Mouse (Mus musculus): ENCODE data around the gene Qars. TPM values are rescaled to one million over a fixed set of nuclear protein-coding genes. Genes with fewer than 3 reads are reported as not detected.

Qars gene
- polyA plus RNA-seq, 1 experiment from 2014 or later, result 69.1 TPM

DNA sequence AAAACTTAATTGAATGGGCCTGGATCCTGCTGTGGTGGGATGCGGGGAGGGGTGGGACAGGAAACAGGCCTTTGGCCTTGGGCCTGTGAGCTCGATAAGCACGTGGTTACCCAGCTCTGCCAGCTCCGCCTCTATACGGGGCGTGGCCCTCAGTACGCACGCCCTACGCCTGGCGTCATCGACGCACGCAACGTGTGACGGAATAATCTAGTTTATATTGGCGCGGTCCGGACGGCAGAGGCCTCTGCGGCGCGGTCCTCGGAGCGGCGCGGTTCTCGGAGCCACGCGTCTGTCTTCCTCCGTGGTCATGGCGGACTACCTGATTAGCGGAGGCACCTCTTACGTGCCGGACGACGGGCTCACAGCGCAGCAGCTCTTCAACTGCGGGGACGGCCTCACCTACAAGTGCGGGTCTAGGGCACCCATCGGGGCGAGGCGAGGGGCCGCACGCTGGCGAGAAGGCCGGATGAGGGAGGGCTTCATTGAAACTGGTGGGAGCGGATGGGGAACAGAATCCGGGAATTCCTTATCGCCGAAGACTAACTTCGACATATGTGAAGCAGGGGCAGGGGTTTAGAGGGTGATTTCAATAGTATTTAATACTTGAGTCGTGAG, 52.8 kb downstream of the Qars start, which contains the start of gene Impdh2:
Gene Impdh2 (plus strand): TSS at position 60 of the 615 bp plus-strand sequence.
- H3K4me3 ChIP-seq, result peak within 1 kb of the TSS; percentile 57
- H3K9me3 ChIP-seq, result no peaks in the 10 kb centered on the region
- peaks cover 79% of the 10 kb centered on the region for H3K36me3 ChIP-seq
- H3K4me2 ChIP-seq, result peak within 1 kb of the TSS; percentile 84
- WGBS, result under 1% methylated on average over 53 of the region's 53 CpGs
- peak; percentile 99 for ATAC-seq (ENCODE audit: low read depth)
- H3K9ac ChIP-seq, result peak within 1 kb of the TSS; percentile 80
- H3K27me3 ChIP-seq, result no peaks in the 10 kb centered on the region
- H3K4me1 ChIP-seq (replicated peaks), result peaks cover 21% of the 10 kb centered on the region
- H3K27ac ChIP-seq (replicated peaks), result peak within 1 kb of the TSS; percentile 75

DNA sequence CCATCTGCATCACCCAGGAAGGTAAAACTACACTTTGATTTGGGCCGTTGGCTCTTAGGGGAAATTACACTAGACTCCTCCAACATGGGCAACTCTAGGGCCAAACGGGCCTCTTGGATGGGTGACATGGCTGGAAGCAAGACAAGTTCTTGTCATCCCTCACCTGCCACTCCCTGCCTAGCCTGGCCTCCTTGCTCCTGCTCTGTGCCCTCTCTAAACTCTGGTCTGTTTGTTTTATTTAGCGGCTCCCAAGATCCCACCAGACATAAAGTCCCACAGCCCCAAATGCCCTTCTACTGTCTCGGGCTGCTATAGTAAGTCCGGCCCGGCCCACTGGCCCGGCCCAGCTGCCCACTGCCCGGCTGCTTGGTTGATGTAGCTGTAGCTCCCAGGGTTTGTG, 56.2 kb downstream of the Qars start:
- 93% methylated on average over 8 of the region's 8 CpGs for WGBS
- Histone ChIP-seq H3K4me1 (replicated peaks) (peaks cover 45% of the 10 kb centered on the region), H3K27me3 (no peaks in the 10 kb centered on the region), H3K4me3 (no peak overlapping the region), H3K9me3 (no peaks in the 10 kb centered on the region), H3K4me2 (no peak overlapping the region), H3K9ac (no peak overlapping the region), H3K27ac (replicated peaks) (no peak overlapping the region), H3K36me3 (peaks cover 53% of the 10 kb centered on the region)
- no peak for ATAC-seq (ENCODE audit: low read depth)

DNA sequence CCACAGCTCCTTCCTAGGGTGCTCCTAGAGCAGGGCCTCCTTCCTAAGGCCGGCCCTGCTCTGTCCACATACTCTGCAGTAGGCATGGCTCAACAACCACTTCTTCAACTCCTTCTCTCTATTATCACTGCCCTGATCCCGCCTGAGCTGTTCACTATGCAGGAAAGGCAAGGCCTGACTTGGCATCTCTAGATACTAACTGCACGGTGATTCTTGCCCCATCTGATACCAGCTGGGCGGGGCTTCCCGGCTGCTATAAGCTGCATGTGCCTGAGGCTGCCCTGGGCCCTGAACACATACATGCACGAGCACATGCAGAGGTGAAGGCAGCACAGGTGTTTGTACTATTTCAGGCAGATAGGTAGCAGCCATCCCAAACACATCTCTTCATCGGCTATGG, 56.6 kb downstream of the Qars start:
- no peaks in the 10 kb centered on the region for H3K27me3 ChIP-seq
- H3K4me3 ChIP-seq, result no peak overlapping the region
- 92% methylated on average over 7 of the region's 7 CpGs for WGBS
- H3K27ac ChIP-seq (replicated peaks), result no peak overlapping the region
- H3K36me3 ChIP-seq, result peaks cover 49% of the 10 kb centered on the region
- H3K9ac ChIP-seq, result no peak overlapping the region
- H3K4me2 ChIP-seq, result no peak overlapping the region
- peaks cover 48% of the 10 kb centered on the region for H3K4me1 ChIP-seq (replicated peaks)
- H3K9me3 ChIP-seq, result no peaks in the 10 kb centered on the region
- no peak for ATAC-seq (ENCODE audit: low read depth)

Other genes with a start within 250 kb of the Qars start
- 57.2 and 57.6 TPM in 2 replicates for gene Dag1, start 243.7 kb upstream of the Qars start, polyA plus RNA-seq (2015; fragmentation: Nextera tagmentation; extraction: Ambion mirVana)
- gene Nicn1, start 217.3 kb upstream of the Qars start, polyA plus RNA-seq (2015; fragmentation: Nextera tagmentation; extraction: Ambion mirVana), result 124 and 130 TPM in 2 replicates
- gene Amt, start 210.9 kb upstream of the Qars start, polyA plus RNA-seq (2015; fragmentation: Nextera tagmentation; extraction: Ambion mirVana), result 29.1 and 30.6 TPM in 2 replicates
- gene Rhoa, start 201.6 kb upstream of the Qars start, polyA plus RNA-seq (2015; fragmentation: Nextera tagmentation; extraction: Ambion mirVana), result 309 and 338 TPM in 2 replicates
- 51.9 and 62.2 TPM in 2 replicates for gene Tcta, start 201.5 kb upstream of the Qars start, polyA plus RNA-seq (2015; fragmentation: Nextera tagmentation; extraction: Ambion mirVana)
- 548 and 562 TPM in 2 replicates for gene Gpx1, start 168.8 kb upstream of the Qars start, polyA plus RNA-seq (2015; fragmentation: Nextera tagmentation; extraction: Ambion mirVana)
- gene Usp4, start 159.9 kb upstream of the Qars start, polyA plus RNA-seq (2015; fragmentation: Nextera tagmentation; extraction: Ambion mirVana), result 121 and 129 TPM in 2 replicates
- gene 1700102P08Rik, start 114.9 kb upstream of the Qars start, polyA plus RNA-seq (2015; fragmentation: Nextera tagmentation; extraction: Ambion mirVana), result 2.2 TPM in 2 replicates
- gene Ccdc36, start 79.2 kb upstream of the Qars start, polyA plus RNA-seq (2015; fragmentation: Nextera tagmentation; extraction: Ambion mirVana), result 0.74 and 1.4 TPM in 2 replicates
- gene BC048562, start 71.2 kb upstream of the Qars start, polyA plus RNA-seq (2015; fragmentation: Nextera tagmentation; extraction: Ambion mirVana), result not detected in 2 replicates
- 55.3 and 57.0 TPM in 2 replicates for gene Ccdc71, start 47.2 kb upstream of the Qars start, polyA plus RNA-seq (2015; fragmentation: Nextera tagmentation; extraction: Ambion mirVana)
- 68.4 and 86.4 TPM in 2 replicates for gene Klhdc8b, start 46.1 kb upstream of the Qars start, polyA plus RNA-seq (2015; fragmentation: Nextera tagmentation; extraction: Ambion mirVana)
- 20.9 and 21.6 TPM in 2 replicates for gene Lamb2, start 28.0 kb upstream of the Qars start, polyA plus RNA-seq (2015; fragmentation: Nextera tagmentation; extraction: Ambion mirVana)
- gene Usp19, start 17.1 kb upstream of the Qars start, polyA plus RNA-seq (2015; fragmentation: Nextera tagmentation; extraction: Ambion mirVana), result 68.3 and 80.2 TPM in 2 replicates
- gene Qrich1, start 9.1 kb downstream of the Qars start, polyA plus RNA-seq (2015; fragmentation: Nextera tagmentation; extraction: Ambion mirVana), result 134 TPM in 2 replicates
- gene Impdh2, start 52.6 kb downstream of the Qars start, polyA plus RNA-seq (2015; fragmentation: Nextera tagmentation; extraction: Ambion mirVana), result 109 and 112 TPM in 2 replicates
- 68.0 and 80.2 TPM in 2 replicates for gene Ndufaf3, start 59.7 kb downstream of the Qars start, polyA plus RNA-seq (2015; fragmentation: Nextera tagmentation; extraction: Ambion mirVana)
- gene Dalrd3, start 62.2 kb downstream of the Qars start, polyA plus RNA-seq (2015; fragmentation: Nextera tagmentation; extraction: Ambion mirVana), result 267 and 294 TPM in 2 replicates
- 254 and 259 TPM in 2 replicates for gene Wdr6, start 71.0 kb downstream of the Qars start, polyA plus RNA-seq (2015; fragmentation: Nextera tagmentation; extraction: Ambion mirVana)
- gene P4htm, start 90.0 kb downstream of the Qars start, polyA plus RNA-seq (2015; fragmentation: Nextera tagmentation; extraction: Ambion mirVana), result 29.5 and 30.7 TPM in 2 replicates
- 47.0 and 53.4 TPM in 2 replicates for gene Arih2, start 141.7 kb downstream of the Qars start, polyA plus RNA-seq (2015; fragmentation: Nextera tagmentation; extraction: Ambion mirVana)
- gene Slc25a20, start 154.4 kb downstream of the Qars start, polyA plus RNA-seq (2015; fragmentation: Nextera tagmentation; extraction: Ambion mirVana), result 46.2 and 46.5 TPM in 2 replicates
- gene Prkar2a, start 181.6 kb downstream of the Qars start, polyA plus RNA-seq (2015; fragmentation: Nextera tagmentation; extraction: Ambion mirVana), result 56.1 and 57.6 TPM in 2 replicates